Mouse (Mus musculus): Measurements from ENCODE around the gene Gm28551.

GRCm38 (mm10) chr1:53312989-53313967 is 39.2 kb downstream of the Gm28551 start, which contains the start of gene Osgepl1:
- no peak for TF ChIP-seq CTCF (IDR thresholded peaks at IDR 0.05; ENCODE audit: extremely low read depth, insufficient read depth, low read length)
- peak; percentile 86 for TF ChIP-seq POLR2A (IDR thresholded peaks at IDR 0.05; ENCODE audit: extremely low read depth, insufficient read depth, low read length)

Measured in cortical plate, adult 2 months (tissue).